Mouse (Mus musculus) heart, adult 2 months (tissue): ENCODE results near the gene Mitf.

Experiments used
- CTCF ChIP-seq: fragments of 200-600 bp; IDR thresholded peaks from 2 replicates; pipeline ENCODE4 v1.8.1; 2022; ENCODE audit warnings: antibody characterized with exemption, mild to moderate bottlenecking, moderate library complexity
- EP300 ChIP-seq: fragments of 200-500 bp; IDR thresholded peaks from 2 replicates; pipeline ENCODE4 v1.6.1; 2011; ENCODE audit warnings: low read depth, low read length, control low read depth; ENCODE audit not compliant: insufficient read depth
- POLR2A ChIP-seq: fragments of 200-500 bp; IDR thresholded peaks from 2 replicates; pipeline ENCODE4 v1.6.1; 2011; ENCODE audit warnings: mild to moderate bottlenecking, low read depth, low read length, control low read depth; ENCODE audit not compliant: insufficient read depth

- TF ChIP-seq CTCF (no peak), POLR2A (no peak), EP300 (no peak)
Observed at GRCm38 (mm10) chr6:97964750-97965149, 157.9 kb downstream of the Mitf start.
